Mouse (Mus musculus) erythroblast, embryonic 14.5 days (primary cell): ENCODE data around the gene Krt31.

ENCODE experiments used
- GATA1 ChIP-seq: IDR thresholded peaks from 2 replicates; pipeline ENCODE4 v1.6.1; 2012; ENCODE audit warnings: low read length, inconsistent platforms, mixed read lengths
- TAL1 ChIP-seq: IDR thresholded peaks from 3 replicates; pipeline ENCODE4 v1.6.1; 2012; ENCODE audit warnings: low read length, inconsistent platforms, mixed read lengths

- TF ChIP-seq TAL1 (no peak), GATA1 (no peak)
These were observed 30.9 kb downstream of the Krt31 start for GRCm38 (mm10) chr11:100019466-100019865.
